Mouse (Mus musculus): Measurements from ENCODE around the gene Wdr19.

DNA sequence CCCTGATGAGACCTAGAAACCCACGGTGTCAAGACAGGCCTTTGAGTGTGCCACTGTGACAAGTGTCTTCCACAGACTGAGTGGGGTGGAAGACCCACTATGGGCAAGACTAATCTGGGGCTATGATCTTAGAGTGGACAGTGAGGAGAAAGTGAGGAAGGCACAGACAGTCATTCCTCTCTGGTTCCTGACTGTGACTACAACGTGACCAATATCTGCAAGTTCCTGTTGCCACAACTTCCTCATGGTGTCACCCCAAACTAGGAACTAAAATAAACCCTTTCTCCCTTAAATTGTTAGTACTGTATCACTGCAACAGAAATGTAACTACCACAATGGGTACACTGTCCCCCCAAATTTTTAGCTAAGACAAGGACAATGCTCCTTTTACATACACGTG lies 109.4 kb downstream of the Wdr19 start:
- no peak for TF ChIP-seq CTCF (IDR thresholded peaks at IDR 0.05; ENCODE audit: low read depth, low read length)
- no peak for TF ChIP-seq POLR2A (IDR thresholded peaks at IDR 0.05; ENCODE audit: insufficient read depth, low read length)

All from ES-Bruce4 (cell line).